Mouse (Mus musculus) stomach, postnatal 0 days (tissue): ENCODE data around the gene 9430007A20Rik. TPM values are rescaled to one million over a fixed set of nuclear protein-coding genes. Genes with fewer than 3 reads are reported as not detected.
"Not testable (repeated sequence)": the region's sequence is repeated elsewhere in the genome, so short reads cannot be mapped to it uniquely, and the experiment has no call there.

Experiments used
- ATAC-seq: fragments of 200-750 bp; cut with Nextera tagmentation; 2 replicates; pipeline ENCODE4 v1.8.0; 2017; ENCODE audit not compliant: low FRiP score, low TSS enrichment
- DNase-seq: peaks from one replicate; pipeline ENCODE4 v3.0.0-alpha.2; 2016; ENCODE audit warnings: low spot score
- H3K27ac ChIP-seq: fragments of 300-500 bp; sonication (generic); replicated peaks from 2 replicates; pipeline ENCODE4 v1.5.1; 2014; ENCODE audit warnings: mild to moderate bottlenecking, control low read depth
- H3K27me3 ChIP-seq: fragments of 300-500 bp; sonication (generic); 2 replicates; pipeline ENCODE4 v1.6.1; 2014; ENCODE audit warnings: low read length; ENCODE audit not compliant: control insufficient read depth, insufficient read depth
- H3K36me3 ChIP-seq: fragments of 300-500 bp; sonication (generic); 2 replicates; pipeline ENCODE4 v1.6.1; 2014; ENCODE audit warnings: low read length, mixed read lengths; ENCODE audit not compliant: control insufficient read depth, insufficient read depth
- H3K4me1 ChIP-seq: fragments of 300-500 bp; sonication (generic); replicated peaks from 2 replicates; pipeline ENCODE4 v1.6.1; 2014; ENCODE audit warnings: antibody characterized with exemption; ENCODE audit not compliant: control insufficient read depth, insufficient read depth
- H3K4me2 ChIP-seq: fragments of 300-500 bp; sonication (generic); replicated peaks from 2 replicates; pipeline ENCODE4 v1.6.1; 2014; ENCODE audit warnings: low read depth, mild to moderate bottlenecking, control low read depth, moderate library complexity
- H3K4me3 ChIP-seq: fragments of 300-500 bp; sonication (generic); 2 replicates; pipeline ENCODE4 v1.5.1; 2014; ENCODE audit warnings: low read depth, low read length, control low read depth
- H3K9ac ChIP-seq: fragments of 300-500 bp; sonication (generic); 2 replicates; pipeline ENCODE4 v1.6.1; 2014; ENCODE audit warnings: mild to moderate bottlenecking, low read length, control low read depth, mixed read lengths
- H3K9me3 ChIP-seq: fragments of 300-500 bp; sonication (generic); 2 replicates; pipeline ENCODE4 v1.6.1; 2016; ENCODE audit warnings: low read length; ENCODE audit not compliant: control insufficient read depth
- CTCF ChIP-seq: IDR thresholded peaks from 2 replicates; pipeline ENCODE4 v1.5.1; 2016; ENCODE audit warnings: antibody characterized with exemption, low read depth, mild to moderate bottlenecking, moderate library complexity
- EP300 ChIP-seq: optimal IDR thresholded peaks from 2 replicates; pipeline ENCODE3; 2016; ENCODE audit warnings: antibody characterized with exemption
- WGBS: fragments of 180-500 bp; shearing (Covaris S2); extraction: QIAGEN DNeasy Blood & Tissue Kit; methylation state at CpG from one replicate; pipeline ENCODE4 v1.1.7; 2014; 5-methylcytosine and 5-hydroxymethylcytosine counted together
- polyA plus RNA-seq: library from polyadenylated mRNA; unstranded; fragments of >200 nt; fragmentation: Nextera tagmentation; extraction: Ambion mirVana; gene quantifications from 2 replicates; pipeline ENCODE4 v1.2.1, GENCODE M21; 2015

Gene 9430007A20Rik
- polyA plus RNA-seq = not detected in 2 replicates

GRCm38 (mm10) chr4:144519522-144519921, at the start of gene 9430007A20Rik:
9430007A20Rik (plus strand) TSS chr4:144519822.
- no peak within 1 kb of the TSS for H3K4me2 ChIP-seq
- DNase-seq = no peak
- H3K9ac ChIP-seq = no peak within 1 kb of the TSS
- H3K27ac ChIP-seq = no peak within 1 kb of the TSS
- no peak for ATAC-seq
- H3K4me1 ChIP-seq = no peaks in the 10 kb centered on the region
- no peaks in the 10 kb centered on the region for H3K36me3 ChIP-seq
- TF ChIP-seq CTCF (no peak), EP300 (no peak)
- no peaks in the 10 kb centered on the region for H3K9me3 ChIP-seq
- H3K4me3 ChIP-seq = no peak within 1 kb of the TSS
- 75% methylated on average over 5 of the region's 5 CpGs for WGBS
- H3K27me3 ChIP-seq = no peaks in the 10 kb centered on the region

GRCm38 (mm10) chr4:144493331-144493730, 26.3 kb upstream of the 9430007A20Rik start:
- TF ChIP-seq EP300 = no peak
- no peak for TF ChIP-seq CTCF
- H3K36me3 ChIP-seq = no peaks in the 10 kb centered on the region
- ATAC-seq = no peak
- H3K4me3 ChIP-seq = no peak overlapping the region
- no peaks in the 10 kb centered on the region for H3K27me3 ChIP-seq
- no peaks in the 10 kb centered on the region for H3K4me1 ChIP-seq
- no peaks in the 10 kb centered on the region for H3K9me3 ChIP-seq
- no peak for DNase-seq
- no peak overlapping the region for H3K4me2 ChIP-seq
- H3K9ac ChIP-seq = no peak overlapping the region
- no peak overlapping the region for H3K27ac ChIP-seq

GRCm38 (mm10) chr4:144506518-144506917, 13.1 kb upstream of the 9430007A20Rik start:
- whole genome bisulfite sequencing = 85% methylated on average over 1 of the region's 1 CpGs
- no peaks in the 10 kb centered on the region for H3K36me3 ChIP-seq
- no peak for DNase-seq

GRCm38 (mm10) chr4:144544689-144545088, 25.1 kb downstream of the 9430007A20Rik start:
- 77% methylated on average over 1 of the region's 1 CpGs for WGBS
- Histone ChIP-seq H3K9me3 (no peaks in the 10 kb centered on the region), H3K4me2 (no peak overlapping the region), H3K9ac (no peak overlapping the region), H3K27me3 (no peaks in the 10 kb centered on the region), H3K27ac (no peak overlapping the region), H3K4me1 (no peaks in the 10 kb centered on the region), H3K4me3 (no peak overlapping the region), H3K36me3 (no peaks in the 10 kb centered on the region)
- no peak for DNase-seq
- no peak for TF ChIP-seq CTCF
- no peak for TF ChIP-seq EP300
- no peak for ATAC-seq

More at GRCm38 (mm10) chr4:144506518-144506917, 13.1 kb upstream of the 9430007A20Rik start:
- no peak overlapping the region for H3K4me3 ChIP-seq
- no peak for ATAC-seq
- no peaks in the 10 kb centered on the region for H3K4me1 ChIP-seq
- H3K4me2 ChIP-seq = no peak overlapping the region
- no peak overlapping the region for H3K9ac ChIP-seq
- no peaks in the 10 kb centered on the region for H3K27me3 ChIP-seq
- no peak overlapping the region for H3K27ac ChIP-seq
- H3K9me3 ChIP-seq = no peaks in the 10 kb centered on the region
- TF ChIP-seq CTCF (no peak), EP300 (no peak)

GRCm38 (mm10) chr4:144545339-144545738, 25.7 kb downstream of the 9430007A20Rik start:
- not testable (repeated sequence) for H3K4me3 ChIP-seq, H3K27me3 ChIP-seq, H3K9ac ChIP-seq, H3K4me1 ChIP-seq, H3K36me3 ChIP-seq, ATAC-seq, H3K9me3 ChIP-seq, H3K4me2 ChIP-seq, DNase-seq, H3K27ac ChIP-seq
- WGBS = 91% methylated on average over 13 of the region's 13 CpGs

GRCm38 (mm10) chr4:144551156-144551555, 31.5 kb downstream of the 9430007A20Rik start:
- Histone ChIP-seq H3K27ac (no peak overlapping the region), H3K4me3 (no peak overlapping the region), H3K27me3 (no peaks in the 10 kb centered on the region), H3K4me1 (no peaks in the 10 kb centered on the region), H3K4me2 (no peak overlapping the region), H3K9ac (no peak overlapping the region), H3K9me3 (no peaks in the 10 kb centered on the region), H3K36me3 (no peaks in the 10 kb centered on the region)
- no peak for DNase-seq
- peak; percentile 22; the same call in 1 of the 2 replicates for TF ChIP-seq CTCF
- no peak for TF ChIP-seq EP300
- ATAC-seq = no peak
